Mouse (Mus musculus): ENCODE measurements around the gene Gm38394. TPM values are rescaled to one million over a fixed set of nuclear protein-coding genes. Genes with fewer than 3 reads are reported as not detected.

Gene Gm38394
- total and polyA plus RNA-seq, 3 experiments = 2.7 to 8.2 (median 4.7) TPM

- no peak overlapping the region; the same call in 1 of the 2 replicates for H3K27ac ChIP-seq (ENCODE audit: insufficient read depth, low read depth)
- peaks cover 22 to 82% of the 10 kb centered on the region in 2 experiments for H3K4me1 ChIP-seq (ENCODE audit: control insufficient read depth in 1 of 2, insufficient read depth in 2 of 2)
- H3K36me3 ChIP-seq (replicated peaks in 1 of 2; ENCODE audit: control insufficient read depth in 1 of 2, insufficient read depth in 1 of 2, low read length in 1 of 2) = peaks cover 0 to 4% of the 10 kb centered on the region in 2 experiments
- H3K9ac ChIP-seq (ENCODE audit: insufficient read depth, low read depth) = no peak overlapping the region
- in situ Hi-C loops (cut with MboI; ENCODE audit: low pct_ligation_motif_present, low pct_unique_long_range_greater_than_20kb, low sequenced_read_pairs) (no loop called here), dilution Hi-C loops (cut with MboI; ENCODE audit: extremely low pct_ligation_motif_present, extremely low pct_unique_long_range_greater_than_20kb, low sequenced_read_pairs) (no loop called here)
- H3K9me3 ChIP-seq (replicated peaks; ENCODE audit: low read length) = no peaks in the 10 kb centered on the region
- H3K4me2 ChIP-seq (ENCODE audit: insufficient read depth, low read depth, poor library complexity, severe bottlenecking) = no peak overlapping the region
- H3K4me3 ChIP-seq (replicated peaks in 1 of 3; ENCODE audit: low read depth in 2 of 3, low read length in 2 of 3, poor library complexity in 1 of 3) = no peak overlapping the region
- TF ChIP-seq RCOR1 (conservative IDR thresholded peaks at IDR 0.05; ENCODE audit: low read depth, low read length) (no peak), ZKSCAN1 (IDR thresholded peaks at IDR 0.05; ENCODE audit: borderline replicate concordance, low read depth, low read length) (no peak), ZNF384 (IDR thresholded peaks at IDR 0.05; ENCODE audit: low read depth, low read length) (no peak), JUND (conservative IDR thresholded peaks at IDR 0.05; ENCODE audit: low read depth, low read length) (no peak), CTCF (conservative IDR thresholded peaks at IDR 0.05 in 1 of 2, IDR thresholded peaks at IDR 0.05 in 1 of 2; ENCODE audit: low read depth in 2 of 2, low read length in 2 of 2) (no peak), MAX (IDR thresholded peaks at IDR 0.05; ENCODE audit: low read length) (no peak)
- H3K27me3 ChIP-seq (replicated peaks) = no peaks in the 10 kb centered on the region
- no peak for DNase-seq (ENCODE audit: extremely low read depth)
- H3K79me2 ChIP-seq (replicated peaks; ENCODE audit: control insufficient read depth, extremely low read depth, insufficient read depth, poor library complexity, severe bottlenecking) = no peaks in the 10 kb centered on the region
Measured at GRCm38 (mm10) chr1:133695901-133696300, 34.8 kb upstream of the Gm38394 start.

GRCm38 (mm10) chr1:133694876-133695275 is 33.8 kb upstream of the Gm38394 start:
- in situ Hi-C loops (cut with MboI; ENCODE audit: low pct_ligation_motif_present, low pct_unique_long_range_greater_than_20kb, low sequenced_read_pairs) (no loop called here), dilution Hi-C loops (cut with MboI; ENCODE audit: extremely low pct_ligation_motif_present, extremely low pct_unique_long_range_greater_than_20kb, low sequenced_read_pairs) (no loop called here)
- H3K9me3 ChIP-seq (replicated peaks; ENCODE audit: low read length) = no peaks in the 10 kb centered on the region
- peaks cover 23 to 85% of the 10 kb centered on the region in 2 experiments for H3K4me1 ChIP-seq (ENCODE audit: control insufficient read depth in 1 of 2, insufficient read depth in 2 of 2)
- peak overlapping the region in 1 of 3 experiments; percentile 15 for H3K4me3 ChIP-seq (replicated peaks in 1 of 3; ENCODE audit: low read depth in 2 of 3, low read length in 2 of 3, poor library complexity in 1 of 3)
- peak overlapping the region; percentile 96 for H3K27ac ChIP-seq (ENCODE audit: insufficient read depth, low read depth)
- no peaks in the 10 kb centered on the region for H3K27me3 ChIP-seq (replicated peaks)
- peak overlapping the region; percentile 79 for H3K4me2 ChIP-seq (ENCODE audit: insufficient read depth, low read depth, poor library complexity, severe bottlenecking)
- peak; percentile 90 for DNase-seq (ENCODE audit: extremely low read depth)
- H3K9ac ChIP-seq (ENCODE audit: insufficient read depth, low read depth) = peak overlapping the region; percentile 44; the same call in 1 of the 2 replicates
- no peaks in the 10 kb centered on the region for H3K79me2 ChIP-seq (replicated peaks; ENCODE audit: control insufficient read depth, extremely low read depth, insufficient read depth, poor library complexity, severe bottlenecking)
- H3K36me3 ChIP-seq (replicated peaks in 1 of 2; ENCODE audit: control insufficient read depth in 1 of 2, insufficient read depth in 1 of 2, low read length in 1 of 2) = no peaks in the 10 kb centered on the region
- peak; percentile 40; the same call in 1 of the 2 replicates for TF ChIP-seq HCFC1 (IDR thresholded peaks at IDR 0.05; ENCODE audit: low read depth, low read length)
- peak; percentile 56; the same call in 1 of the 2 replicates for TF ChIP-seq IRF4 (IDR thresholded peaks at IDR 0.05; ENCODE audit: low read depth, low read length)
- TF ChIP-seq POLR2AphosphoS2 (IDR thresholded peaks at IDR 0.05; ENCODE audit: low read depth, low read length) = no peak
- peak; percentile 58; the same call in 1 of the 2 replicates for TF ChIP-seq ELF1 (IDR thresholded peaks at IDR 0.05; ENCODE audit: low read depth, low read length)
- no peak for TF ChIP-seq MAFK (IDR thresholded peaks at IDR 0.05; ENCODE audit: insufficient replicate concordance, low read length)
- no peak for TF ChIP-seq RAD21 (IDR thresholded peaks at IDR 0.05; ENCODE audit: low read depth, low read length)
- TF ChIP-seq PAX5 (IDR thresholded peaks at IDR 0.05; ENCODE audit: low read length) = no peak
- TF ChIP-seq EP300 (IDR thresholded peaks at IDR 0.05; ENCODE audit: low read length) = peak; percentile 68; the same call in 1 of the 2 replicates
- no peak for TF ChIP-seq JUN (IDR thresholded peaks at IDR 0.05; ENCODE audit: insufficient read depth, low read depth, low read length)
- TF ChIP-seq ZMIZ1 (IDR thresholded peaks at IDR 0.05; ENCODE audit: low read depth, low read length) = peak; percentile 49; the same call in 1 of the 2 replicates
- TF ChIP-seq TBP (conservative IDR thresholded peaks at IDR 0.05; ENCODE audit: low read depth, low read length) = 0 out of 2 replicates have a peak, but pooled peaks have one; percentile 4
- 0 out of 2 replicates have a peak, but pooled peaks have one; percentile 31 for TF ChIP-seq MAZ (IDR thresholded peaks at IDR 0.05; ENCODE audit: low read depth, low read length)
- no peak for TF ChIP-seq ZKSCAN1 (IDR thresholded peaks at IDR 0.05; ENCODE audit: borderline replicate concordance, low read depth, low read length)
- no peak for TF ChIP-seq ZNF384 (IDR thresholded peaks at IDR 0.05; ENCODE audit: low read depth, low read length)
- peak; percentile 76; the same call in 1 of the 2 replicates for TF ChIP-seq MEF2A (IDR thresholded peaks at IDR 0.05; ENCODE audit: borderline replicate concordance, low read depth, low read length)
- 0 out of 2 replicates have a peak, but pooled peaks have one; percentile 28 for TF ChIP-seq POLR2A (IDR thresholded peaks at IDR 0.05; ENCODE audit: low read depth, low read length)
- no peak for TF ChIP-seq USF1 (IDR thresholded peaks at IDR 0.05; ENCODE audit: low read depth, low read length)
- peak; percentile 76 for TF ChIP-seq BHLHE40 (IDR thresholded peaks at IDR 0.05; ENCODE audit: low read depth, low read length)
- peak; percentile 61; the same call in 1 of the 2 replicates for TF ChIP-seq CHD2 (IDR thresholded peaks at IDR 0.05; ENCODE audit: low read length)
- peak; percentile 91 for TF ChIP-seq ETS1 (conservative IDR thresholded peaks at IDR 0.05; ENCODE audit: low read depth, low read length)
- no peak for TF ChIP-seq RCOR1 (conservative IDR thresholded peaks at IDR 0.05; ENCODE audit: low read depth, low read length)
- peak; percentile 94 for TF ChIP-seq TCF12 (IDR thresholded peaks at IDR 0.05; ENCODE audit: low read depth, low read length)
- no peak for TF ChIP-seq E2F4 (IDR thresholded peaks at IDR 0.05; ENCODE audit: insufficient replicate concordance, low read depth, low read length)
